Mouse (Mus musculus) heart, adult 11 months (tissue): ENCODE data around the gene Ino80e.

ENCODE experiments used
- DNase-seq: peaks from one replicate; pipeline ENCODE4 v3.0.0; 2022

Gene Ino80e

GRCm38 (mm10) chr7:126809723-126810369 is 52.3 kb downstream of the Ino80e start:
- DNase-seq: no peak

GRCm38 (mm10) chr7:126808703-126809455 is 53.3 kb downstream of the Ino80e start:
- peak; percentile 99 for DNase-seq

- no peak for DNase-seq
Observed at GRCm38 (mm10) chr7:126807405-126807804, 54.8 kb downstream of the Ino80e start.

- DNase-seq: no peak
Observed at GRCm38 (mm10) chr7:126806956-126807355, 55.2 kb downstream of the Ino80e start.

GRCm38 (mm10) chr7:126803751-126804150 is 58.4 kb downstream of the Ino80e start:
- no peak for DNase-seq

- no peak for DNase-seq
Observed at GRCm38 (mm10) chr7:126803181-126803580, 59.0 kb downstream of the Ino80e start.

- no peak for DNase-seq
Observed at GRCm38 (mm10) chr7:126802134-126802889, 59.9 kb downstream of the Ino80e start.

- DNase-seq: no peak
Observed at GRCm38 (mm10) chr7:126801057-126801422, 61.1 kb downstream of the Ino80e start.
